Mouse (Mus musculus) gastrocnemius, adult 8-10 months (tissue): ENCODE measurements at regions not wholly inside any gene's neighbourhood (a gene's known extent, or its start where the extent isn't known, plus 50 kb on each side); places are given as distances from the start of the nearest gene placed in this dataset.

Experiments used
- DNase-seq, 2 experiments: peaks; one replicate each; pipeline ENCODE4 v3.0.0; 2022; ENCODE audit warnings: low spot score in 2 of 2

DNA sequence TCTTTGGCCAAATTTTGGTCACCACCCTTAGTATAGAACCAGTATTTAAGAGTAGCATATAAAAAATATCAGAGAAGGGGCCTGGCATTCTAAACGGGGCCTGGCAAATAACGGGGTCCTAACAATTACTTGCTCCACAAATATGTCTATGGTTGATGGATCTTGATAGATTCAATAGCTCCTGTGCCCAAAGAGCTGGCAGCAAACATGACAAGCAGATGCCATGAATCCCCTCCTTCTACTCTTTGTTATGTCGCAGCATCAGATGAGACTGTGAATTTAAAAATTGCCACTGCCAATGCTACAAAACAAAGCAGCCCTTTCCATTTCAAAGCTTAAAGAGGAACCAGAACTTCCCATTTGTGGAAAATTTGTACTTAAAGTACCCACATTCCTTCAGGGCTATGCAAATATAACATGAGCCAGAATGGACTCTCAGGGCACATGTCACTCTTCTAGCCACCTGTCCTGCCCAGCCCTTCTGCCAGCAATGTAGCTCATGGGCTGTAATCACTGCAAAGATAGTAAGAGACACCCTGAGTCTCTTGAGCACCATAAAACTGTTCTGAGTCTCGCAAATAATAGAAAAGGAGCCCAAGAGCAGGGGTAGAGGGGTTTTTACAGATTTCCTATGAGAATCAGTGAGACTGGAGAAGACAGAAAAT, 342.4 kb upstream of the Kirrel3 start:
- DNase-seq, result no peak

DNA sequence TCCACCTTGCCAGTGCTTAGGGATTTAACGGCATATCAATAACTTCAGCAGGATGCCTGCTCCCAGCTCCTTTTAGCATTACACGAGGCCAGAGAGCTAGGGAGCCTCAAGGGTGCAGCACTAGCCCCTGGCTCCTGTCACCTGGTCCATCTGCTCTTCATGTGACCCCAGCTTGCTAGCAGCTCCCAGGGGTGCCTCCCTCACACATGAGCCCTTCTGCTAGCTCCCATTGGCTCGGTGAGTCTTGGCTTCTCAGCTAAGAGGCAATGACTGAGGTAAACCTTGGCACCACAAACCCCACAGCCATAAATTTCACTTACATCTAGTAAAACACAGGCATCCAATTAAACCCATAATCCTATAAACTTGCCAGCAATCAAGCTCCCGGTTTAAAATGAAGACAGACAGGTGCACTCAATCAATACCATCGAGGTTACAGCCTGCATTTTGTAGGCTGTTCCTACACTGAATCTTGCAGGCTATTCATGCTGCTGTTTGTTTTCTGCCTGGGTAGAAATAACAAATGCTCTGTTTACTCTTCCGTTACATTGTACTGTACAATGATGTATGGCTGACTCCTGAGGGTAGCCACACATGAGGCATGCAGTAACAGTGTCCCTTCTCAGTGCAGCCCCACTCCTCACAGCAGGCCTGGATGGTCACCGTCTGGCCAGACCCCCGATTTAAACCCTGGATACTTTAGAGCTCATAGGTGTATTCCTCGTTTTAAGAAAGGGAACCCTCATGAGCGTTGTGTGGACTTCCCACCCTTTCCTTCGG, 330.3 kb upstream of the Kirrel3 start:
- no peak for DNase-seq

DNA sequence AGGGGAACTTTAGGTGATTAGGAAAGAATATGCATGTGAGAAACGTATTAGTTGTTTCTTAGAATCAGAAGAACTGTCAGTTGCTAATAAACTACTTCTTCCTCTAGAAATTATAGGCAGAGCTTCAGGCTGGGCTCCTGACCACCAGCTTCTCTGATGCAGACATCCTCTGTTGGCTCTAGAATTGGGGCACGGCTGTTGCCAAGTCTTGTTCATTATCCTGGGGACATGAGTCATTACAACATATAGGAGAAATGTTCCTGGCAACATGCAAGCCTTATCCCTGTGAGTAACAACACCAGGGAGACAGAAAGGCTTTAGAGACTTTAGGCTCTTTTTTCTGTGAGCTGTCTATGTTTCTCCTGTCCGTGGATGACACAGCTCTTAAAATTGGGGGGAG, 329.1 kb upstream of the Kirrel3 start:
- DNase-seq, result no peak

DNA sequence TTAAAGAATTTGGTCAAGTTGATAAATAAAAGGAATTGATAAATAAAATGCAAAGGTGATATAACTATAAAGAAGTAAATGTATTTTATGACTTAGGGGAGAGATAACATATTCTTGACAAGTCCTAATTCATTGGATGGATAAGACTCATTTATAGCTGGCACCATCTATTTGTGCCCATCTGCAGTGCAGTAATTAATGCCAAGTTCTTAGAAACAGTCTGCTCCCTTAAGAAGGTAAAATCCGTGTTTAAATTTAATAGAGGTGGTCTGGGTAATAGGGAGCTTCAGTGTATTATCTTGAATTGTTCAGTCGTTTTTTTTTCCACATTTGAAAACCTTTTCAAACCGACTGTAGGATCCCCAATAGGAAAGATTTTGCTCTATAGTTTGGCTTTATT, 324.6 kb upstream of the Kirrel3 start:
- no peak for DNase-seq

DNA sequence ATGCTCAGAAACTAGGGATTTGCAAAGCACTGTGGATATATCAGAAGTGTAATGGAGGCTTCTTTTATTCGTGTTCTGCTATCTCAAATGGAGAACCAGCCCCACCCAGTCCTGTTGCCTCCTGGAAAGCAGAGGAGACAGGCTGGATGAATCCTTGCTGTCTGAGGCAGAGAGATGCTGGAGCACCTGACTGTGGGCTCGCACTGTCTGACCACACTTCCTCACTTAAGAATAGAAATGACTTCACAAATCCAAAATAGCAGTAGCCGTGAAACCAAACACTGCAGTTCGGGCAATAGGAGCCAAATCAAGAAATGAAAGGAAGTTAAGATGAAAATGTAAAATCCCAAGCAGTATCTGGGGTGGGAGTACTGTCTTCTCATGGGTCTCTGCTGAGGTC, 299.4 kb upstream of the Kirrel3 start:
- DNase-seq, result no peak

DNA sequence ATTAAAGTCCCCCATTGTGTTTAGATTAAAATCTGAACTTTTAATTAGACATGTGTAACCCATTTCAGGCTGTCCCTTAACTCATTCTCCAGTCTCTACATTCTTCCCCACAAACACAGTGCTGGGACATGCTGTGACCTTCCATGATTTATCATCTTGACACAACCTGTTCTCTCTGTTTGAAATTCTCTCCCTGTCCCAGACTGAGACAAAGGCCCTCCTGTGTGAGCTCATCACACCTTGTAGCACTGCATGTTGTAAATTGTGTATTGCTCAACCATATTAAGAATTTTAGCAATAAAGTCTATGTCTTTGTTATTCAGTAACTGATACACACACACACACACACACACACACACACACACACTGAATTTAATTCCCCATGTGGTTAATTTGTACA, 293.2 kb upstream of the Kirrel3 start:
- no peak for DNase-seq

DNA sequence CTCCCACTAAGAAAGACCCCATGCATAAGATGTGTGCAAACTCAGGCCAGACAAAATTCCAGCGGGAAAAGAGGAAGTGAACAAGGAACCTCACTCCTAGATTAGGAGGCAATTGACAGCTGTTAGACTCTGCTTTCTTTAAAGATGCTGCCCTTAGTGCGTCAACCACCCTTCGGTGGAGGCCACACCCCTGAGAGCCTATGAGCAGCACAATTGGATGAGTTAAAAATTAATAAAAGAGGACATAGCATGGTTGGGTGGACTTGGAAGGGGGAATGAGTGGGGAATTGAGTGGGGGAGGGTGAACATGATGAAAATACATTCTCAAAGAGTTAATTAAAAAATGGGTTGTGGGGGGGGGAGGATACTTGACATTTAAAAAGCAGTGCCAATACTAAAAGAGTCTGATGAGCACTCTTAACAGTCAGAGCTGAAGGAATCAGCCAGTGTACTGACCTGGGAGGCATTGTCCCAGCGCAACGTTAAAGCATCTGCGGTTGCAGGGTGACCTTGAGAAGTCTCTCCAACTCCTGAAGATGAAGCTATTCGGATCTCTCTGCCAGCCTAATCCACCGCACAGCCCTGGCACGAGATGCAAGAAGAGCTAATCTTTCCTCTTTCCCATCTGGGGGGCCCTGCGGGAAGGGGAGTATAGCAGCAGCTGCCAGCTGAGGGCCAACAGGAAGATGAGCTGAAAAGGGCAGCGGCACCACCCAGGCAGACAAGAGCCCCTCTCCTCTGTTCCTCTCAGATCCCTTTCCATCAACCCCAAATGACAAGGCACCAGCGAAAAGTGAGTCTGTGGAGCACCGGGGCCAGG, 283.4 kb upstream of the Kirrel3 start:
- DNase-seq, result no peak

DNA sequence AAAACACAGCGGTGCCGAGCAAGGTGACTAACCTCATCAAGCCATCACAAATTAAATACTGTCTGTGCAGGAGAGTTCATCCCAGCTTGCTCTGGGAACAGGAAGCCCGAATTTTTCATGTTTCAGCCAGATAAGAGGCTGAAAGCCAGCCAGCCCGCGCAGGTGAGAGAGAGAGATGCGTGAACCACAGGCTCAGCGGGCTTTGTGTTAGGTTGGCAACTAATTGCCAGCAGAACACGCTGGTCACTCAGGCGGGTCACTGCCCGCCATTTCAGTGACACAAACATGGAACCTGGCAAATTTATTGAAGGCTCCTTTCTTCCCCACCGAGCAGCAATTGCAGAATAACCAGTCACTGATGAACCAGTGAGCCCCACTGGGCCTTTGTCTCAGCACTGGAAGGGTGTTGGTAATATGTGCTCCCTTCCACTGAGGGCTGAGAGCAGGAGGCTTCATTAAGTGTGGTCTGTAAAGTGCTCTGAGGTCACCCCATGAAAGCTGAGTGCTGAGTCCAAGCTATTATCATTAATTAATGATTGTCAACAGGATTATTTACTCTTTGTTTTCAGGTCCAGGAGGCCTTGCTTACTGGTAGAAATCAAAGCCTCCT, 282.6 kb upstream of the Kirrel3 start:
- DNase-seq, result no peak

DNA sequence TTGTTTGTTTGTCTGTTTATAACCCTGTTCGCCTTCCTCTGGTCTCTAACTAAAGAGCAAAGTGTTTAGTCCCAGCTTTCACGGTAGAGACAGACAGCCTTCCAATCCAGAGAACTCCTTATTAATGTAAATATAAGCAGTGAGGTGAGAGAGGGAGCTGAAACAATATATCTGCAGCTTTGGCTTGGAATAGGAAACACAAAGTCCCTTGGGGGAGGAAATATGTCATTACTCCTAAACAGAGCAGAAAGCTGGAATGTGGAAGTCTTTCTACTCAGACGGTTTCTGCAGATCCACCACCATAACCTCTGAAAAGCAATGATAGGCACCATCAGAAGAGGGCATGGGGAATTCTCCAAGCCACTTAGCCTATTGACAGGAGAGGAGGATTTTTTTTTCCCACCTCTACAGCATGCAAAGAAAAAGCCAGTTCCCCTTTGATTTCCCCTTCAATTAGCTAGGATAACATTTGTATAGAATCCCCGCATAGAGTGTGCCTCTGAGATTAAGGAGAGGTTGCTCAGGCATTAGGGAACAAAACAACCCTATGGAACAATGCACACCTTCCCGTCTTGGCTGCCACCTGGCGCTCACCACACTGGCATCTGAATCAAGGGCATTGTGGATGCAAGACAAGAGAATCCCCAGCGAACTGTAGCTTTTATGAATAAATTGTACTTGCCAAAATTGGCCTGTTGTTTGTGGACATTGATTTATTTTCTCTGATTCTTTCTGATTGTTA, 281.9 kb upstream of the Kirrel3 start:
- no peak for DNase-seq

DNA sequence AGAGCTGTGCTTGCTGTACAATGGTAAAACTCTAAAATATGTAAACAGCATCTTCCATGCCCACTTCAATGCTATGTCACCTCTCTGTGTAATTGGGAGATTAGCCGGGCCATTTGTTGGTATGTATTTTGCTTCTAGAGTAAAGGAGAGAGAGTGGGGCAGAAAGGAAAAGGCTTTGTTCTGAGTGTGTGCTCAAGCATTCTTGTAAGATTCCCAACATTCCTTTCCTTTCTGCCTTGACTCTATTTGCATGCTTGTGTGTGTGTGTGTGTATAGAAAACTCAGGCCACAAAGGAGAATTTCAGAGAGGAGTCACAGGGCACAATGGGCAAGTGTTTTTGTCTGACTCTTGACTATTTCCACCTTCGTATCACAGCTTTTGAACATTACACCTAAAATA, 281.2 kb upstream of the Kirrel3 start:
- no peak for DNase-seq

DNA sequence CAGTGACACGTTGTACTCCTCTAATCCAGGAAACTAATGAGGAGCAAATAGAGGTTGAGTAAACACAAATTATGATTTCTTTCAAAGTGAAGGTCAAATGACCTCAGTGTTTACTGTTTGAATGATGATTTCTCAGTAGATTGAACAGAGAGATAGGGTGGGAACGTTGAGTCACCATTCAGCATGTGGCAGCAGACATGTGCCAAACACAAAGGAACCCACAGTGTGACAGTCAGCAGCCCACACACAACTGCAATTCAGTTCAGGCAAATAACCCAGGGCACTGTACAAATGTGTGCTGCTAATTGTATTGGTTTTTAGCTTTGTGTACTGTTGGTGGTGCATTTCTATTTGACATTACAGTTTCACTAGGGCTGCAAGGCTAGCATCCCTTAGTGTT, 254.1 kb upstream of the Kirrel3 start:
- no peak for DNase-seq

DNA sequence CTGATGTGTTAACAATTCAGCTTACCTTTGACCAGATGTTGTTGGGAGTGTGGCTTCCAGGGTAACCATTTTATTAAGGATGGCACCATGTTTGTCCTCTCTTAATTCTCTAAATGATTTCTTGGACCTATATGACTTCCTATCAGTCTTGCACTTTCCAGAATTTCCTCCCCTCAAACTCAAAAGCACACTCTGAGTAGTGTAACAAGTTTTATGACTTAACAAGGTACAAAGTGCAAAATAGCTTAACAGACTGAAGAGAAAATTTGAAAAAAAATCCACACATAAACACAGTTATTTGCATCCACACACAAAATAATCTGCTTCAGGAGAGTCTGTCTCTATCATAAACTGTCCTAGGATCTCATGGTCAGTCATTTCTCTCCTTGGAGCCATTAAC, 251.0 kb upstream of the Kirrel3 start:
- DNase-seq, result no peak

DNA sequence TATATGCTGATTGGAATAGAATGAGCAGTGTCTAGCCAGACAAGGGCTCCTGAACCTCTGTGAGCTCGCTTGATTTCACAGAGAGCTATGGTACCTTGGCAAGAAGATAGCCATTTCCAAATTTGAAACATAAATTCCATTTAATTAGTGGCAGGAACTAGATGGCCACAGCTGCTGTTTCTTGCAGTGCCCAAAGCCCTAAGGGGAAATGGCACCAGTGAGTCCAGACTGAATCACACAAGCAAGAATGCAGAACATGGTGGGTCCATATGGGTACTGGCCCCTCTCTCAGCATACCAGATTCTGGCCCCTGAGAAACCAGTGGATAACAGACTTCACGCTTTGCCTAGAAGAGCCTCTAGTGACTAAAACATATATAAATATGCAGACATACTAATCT, 246.2 kb upstream of the Kirrel3 start:
- no peak for DNase-seq

DNA sequence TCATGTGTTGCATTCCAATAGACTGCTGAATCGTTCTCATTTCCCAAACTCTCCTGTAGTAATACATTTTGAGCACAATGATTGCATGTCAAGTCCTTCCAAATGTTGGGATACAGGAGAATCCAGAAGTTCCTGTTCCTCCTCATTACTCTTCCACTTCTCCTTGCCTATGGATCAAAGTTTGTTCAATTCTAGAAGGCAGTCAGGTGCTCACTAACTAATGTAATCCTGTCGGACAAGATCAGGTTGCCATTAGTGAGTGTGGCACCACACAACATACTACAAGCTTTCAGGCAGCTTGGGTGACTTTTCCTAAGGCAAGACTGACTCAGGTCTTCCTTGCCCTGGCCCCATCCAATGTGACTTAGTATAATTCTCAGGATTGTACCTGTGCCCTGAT, 242.0 kb upstream of the Kirrel3 start:
- DNase-seq, result no peak

DNA sequence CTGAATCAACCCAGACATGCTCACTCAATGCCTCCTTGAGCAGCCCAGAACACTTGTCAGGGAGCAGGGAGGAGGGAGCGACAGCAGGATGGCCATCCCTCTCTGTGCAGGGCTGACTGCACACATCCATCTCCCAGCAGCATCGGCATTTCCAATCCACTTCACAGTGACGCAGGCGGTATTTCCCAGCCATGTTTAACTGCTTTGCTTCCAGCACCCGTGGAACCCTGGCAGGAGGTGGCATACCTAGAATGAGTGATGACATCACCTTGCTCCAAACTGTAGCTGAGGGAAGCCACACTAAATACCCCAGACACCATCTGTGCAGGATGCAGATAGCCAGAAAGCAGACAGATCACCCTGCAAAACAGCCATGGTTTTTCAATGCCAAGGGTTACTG, 241.1 kb upstream of the Kirrel3 start:
- no peak for DNase-seq

DNA sequence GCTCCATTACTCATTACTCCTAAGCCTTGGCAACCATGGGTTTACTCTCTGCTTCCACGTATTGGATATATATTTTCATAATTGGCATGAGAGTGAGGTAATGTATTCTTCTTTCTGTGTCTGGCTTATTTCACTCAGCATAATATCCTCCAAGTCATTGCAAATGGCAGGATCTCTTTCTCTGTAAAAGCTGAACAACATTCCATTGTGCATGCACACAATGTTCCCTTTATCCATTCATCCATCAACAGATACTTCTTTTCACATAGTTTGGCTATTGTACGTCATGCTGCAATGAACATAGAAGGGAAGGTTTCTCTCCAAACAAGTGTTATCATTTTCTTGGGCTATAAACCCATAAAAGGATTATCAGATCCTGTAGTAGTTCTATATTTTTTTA, 232.9 kb upstream of the Kirrel3 start:
- no peak for DNase-seq

DNA sequence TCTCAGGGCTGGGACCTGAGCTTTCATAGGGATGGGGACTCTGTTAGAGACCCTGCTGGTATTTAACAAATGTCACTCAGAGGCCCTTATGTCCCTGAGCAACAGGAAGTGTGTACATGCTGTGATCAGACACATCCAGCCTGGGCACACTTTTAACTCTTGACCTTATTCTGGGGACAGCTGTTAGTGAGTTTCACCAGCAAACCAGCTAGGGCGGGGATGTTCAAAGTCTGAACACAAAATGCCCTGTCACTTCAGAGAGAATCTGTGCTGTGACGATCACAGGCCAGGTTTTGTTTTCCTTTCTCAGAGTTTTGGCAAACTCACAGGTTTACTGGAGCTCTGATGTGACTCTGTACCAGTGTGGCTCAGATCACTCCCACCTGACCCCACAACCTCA, 227.2 kb upstream of the Kirrel3 start:
- no peak for DNase-seq

DNA sequence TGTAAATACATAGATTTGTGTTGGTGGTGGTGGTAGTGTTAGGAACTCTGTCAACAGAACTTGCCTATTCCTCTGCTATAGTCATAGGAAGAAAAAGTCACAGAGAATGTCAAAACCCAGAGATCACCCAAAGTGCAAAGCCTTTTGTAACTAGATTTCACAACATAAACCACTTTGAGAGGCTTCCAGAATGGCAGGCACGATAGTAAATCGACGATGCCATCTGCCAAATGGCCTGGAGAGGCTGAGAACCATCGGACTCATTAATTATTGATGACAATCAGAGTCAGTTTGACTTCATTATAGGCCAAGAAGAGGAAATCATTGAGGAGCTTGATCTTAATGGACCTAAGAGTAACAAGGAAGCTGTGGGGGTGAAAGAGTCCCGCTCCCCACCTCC, 207.6 kb upstream of the Kirrel3 start:
- no peak for DNase-seq

DNA sequence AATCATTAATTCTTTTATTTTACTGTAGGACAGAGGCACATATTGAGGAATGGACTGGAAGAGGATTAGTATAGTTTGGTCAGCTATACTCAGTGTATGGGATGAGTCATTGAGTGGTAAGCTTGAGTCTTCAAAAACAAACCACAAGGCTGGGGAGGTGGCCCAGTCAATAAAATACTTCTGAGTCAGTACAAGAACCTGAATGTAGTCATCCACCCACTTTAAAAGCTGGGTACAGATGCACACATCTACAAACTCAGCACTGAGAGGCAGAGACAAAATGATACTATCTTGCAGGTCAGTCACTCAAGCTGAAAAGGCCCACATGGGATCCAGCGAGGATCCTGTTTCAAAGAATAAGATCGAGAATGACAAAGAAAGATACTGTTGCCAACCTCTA, 206.3 kb upstream of the Kirrel3 start:
- DNase-seq, result no peak

DNA sequence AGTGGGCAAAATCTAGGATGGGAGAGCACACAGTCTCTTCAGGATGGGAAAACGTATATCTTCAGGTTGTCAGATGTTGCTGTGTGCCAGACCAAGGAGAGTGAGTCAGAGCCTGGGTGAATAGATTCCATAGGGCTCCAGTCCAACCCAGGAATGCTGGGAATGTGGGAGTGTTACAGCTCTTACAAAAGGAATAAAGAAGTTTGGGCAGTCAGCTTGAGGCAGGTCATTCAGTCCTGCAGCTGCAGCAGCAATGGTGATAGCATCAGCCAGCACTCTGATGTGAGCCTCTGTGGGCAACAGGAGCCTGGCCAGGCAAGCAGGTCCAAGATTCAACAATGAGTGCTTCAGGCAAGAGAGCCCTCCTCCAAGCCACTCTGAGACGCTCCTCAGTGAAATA, 205.8 kb upstream of the Kirrel3 start:
- DNase-seq, result no peak
